Mouse (Mus musculus): Measurements from ENCODE around the gene Clint1. TPM values are rescaled to one million over a fixed set of nuclear protein-coding genes. Genes with fewer than 3 reads are reported as not detected.

The Clint1 gene
- total and polyA plus RNA-seq, 2 experiments from 2014 or later, result 27.6 to 34.5 TPM

DNA sequence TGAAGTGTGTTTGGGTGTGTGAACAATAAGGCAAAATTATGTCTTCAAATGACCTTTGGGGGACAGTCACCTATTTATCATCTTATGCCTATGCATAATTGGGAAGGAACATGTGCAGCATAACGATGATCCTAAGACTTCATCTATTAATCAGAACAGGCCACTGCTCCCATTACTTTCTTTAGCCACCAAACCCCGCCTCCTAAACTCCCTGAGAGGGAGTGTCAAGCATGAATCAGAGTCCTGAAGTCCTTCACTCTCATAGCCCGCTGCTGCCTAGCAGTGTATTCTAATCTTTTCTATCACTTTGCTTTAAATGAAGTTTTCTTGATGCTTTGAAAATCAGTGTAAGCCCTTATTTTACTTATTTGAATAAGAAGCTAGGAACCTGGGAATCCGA lies 2.6 kb upstream of the Clint1 start:
- no peak overlapping the region for H3K27ac ChIP-seq (ENCODE audit: low read depth, low read length)
- no peaks in the 10 kb centered on the region for H3K27me3 ChIP-seq (ENCODE audit: insufficient read depth, low read length)
- no peak overlapping the region for H3K4me2 ChIP-seq (ENCODE audit: low read depth, low read length, poor library complexity, severe bottlenecking)
- no peak for TF ChIP-seq CTCF (IDR thresholded peaks at IDR 0.05)
- H3K36me3 ChIP-seq (ENCODE audit: insufficient read depth, low read length), result no peaks in the 10 kb centered on the region
- H3K4me1 ChIP-seq (ENCODE audit: insufficient read depth, low read length), result 0 out of 2 replicates have a peak, but pooled peaks cover 6% of the 10 kb centered on the region
- WGBS, result 85% methylated on average over 4 of the region's 4 CpGs
- DNase-seq (ENCODE audit: low spot score) (no peak), ATAC-seq (ENCODE audit: low FRiP score) (no peak)
- H3K9me3 ChIP-seq (ENCODE audit: low read length), result no peaks in the 10 kb centered on the region
- H3K4me3 ChIP-seq (ENCODE audit: low read depth, low read length), result no peak overlapping the region
- no peak overlapping the region for H3K9ac ChIP-seq (replicated peaks; ENCODE audit: low read length, poor library complexity, severe bottlenecking)

DNA sequence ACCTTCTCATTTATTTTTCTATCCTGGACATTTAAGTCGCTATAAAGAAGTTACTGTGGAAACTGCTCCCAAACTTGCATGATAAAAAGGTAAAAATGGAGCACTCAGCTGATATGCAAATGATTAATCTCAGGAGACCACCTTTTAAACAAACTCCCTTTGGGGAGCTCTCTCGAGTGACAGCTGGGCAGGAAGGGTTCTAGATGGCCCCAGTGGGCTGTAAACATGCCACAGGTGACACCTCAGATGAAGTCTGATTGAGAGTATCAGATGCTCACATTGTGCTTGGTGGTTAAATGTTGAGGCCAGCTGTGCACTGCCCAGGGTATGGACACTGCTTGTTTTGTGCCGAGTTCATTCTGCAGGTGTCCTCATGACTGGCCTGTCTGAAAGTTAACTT lies 2.0 kb upstream of the Clint1 start:
- no peak for TF ChIP-seq CTCF (IDR thresholded peaks at IDR 0.05)
- no peak overlapping the region for H3K9ac ChIP-seq (replicated peaks; ENCODE audit: low read length, poor library complexity, severe bottlenecking)
- H3K4me2 ChIP-seq (ENCODE audit: low read depth, low read length, poor library complexity, severe bottlenecking), result no peak overlapping the region
- no peaks in the 10 kb centered on the region for H3K27me3 ChIP-seq (ENCODE audit: insufficient read depth, low read length)
- H3K36me3 ChIP-seq (ENCODE audit: insufficient read depth, low read length), result no peaks in the 10 kb centered on the region
- H3K27ac ChIP-seq (ENCODE audit: low read depth, low read length), result no peak overlapping the region
- no peak for ATAC-seq (ENCODE audit: low FRiP score)
- H3K4me3 ChIP-seq (ENCODE audit: low read depth, low read length), result no peak overlapping the region
- WGBS, result 68% methylated on average over 3 of the region's 3 CpGs
- DNase-seq (ENCODE audit: low spot score), result no peak
- no peaks in the 10 kb centered on the region for H3K9me3 ChIP-seq (ENCODE audit: low read length)
- peaks cover 6% of the 10 kb centered on the region; the same call in 1 of the 2 replicates for H3K4me1 ChIP-seq (ENCODE audit: insufficient read depth, low read length)

DNA sequence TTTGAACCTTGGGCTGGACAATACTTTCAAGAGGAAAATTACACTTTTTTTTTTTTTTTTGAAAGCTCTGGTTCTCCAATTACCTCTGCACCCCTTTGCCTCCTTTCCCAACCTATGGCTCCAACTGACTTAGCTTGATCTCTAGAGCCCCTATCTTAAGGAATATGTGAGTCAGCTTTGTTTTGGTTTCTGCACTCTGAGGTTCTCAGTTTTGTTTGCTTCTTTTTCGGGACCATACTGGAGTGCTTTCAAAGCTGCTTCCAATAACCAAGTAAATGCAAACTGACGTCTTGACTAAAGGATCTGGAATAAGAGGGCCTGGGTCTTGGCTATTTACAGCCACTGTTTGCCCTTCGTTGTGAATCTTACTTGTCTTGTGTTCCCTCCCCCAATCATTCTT lies 1.5 kb upstream of the Clint1 start:
- no peak for ATAC-seq (ENCODE audit: low FRiP score)

DNA sequence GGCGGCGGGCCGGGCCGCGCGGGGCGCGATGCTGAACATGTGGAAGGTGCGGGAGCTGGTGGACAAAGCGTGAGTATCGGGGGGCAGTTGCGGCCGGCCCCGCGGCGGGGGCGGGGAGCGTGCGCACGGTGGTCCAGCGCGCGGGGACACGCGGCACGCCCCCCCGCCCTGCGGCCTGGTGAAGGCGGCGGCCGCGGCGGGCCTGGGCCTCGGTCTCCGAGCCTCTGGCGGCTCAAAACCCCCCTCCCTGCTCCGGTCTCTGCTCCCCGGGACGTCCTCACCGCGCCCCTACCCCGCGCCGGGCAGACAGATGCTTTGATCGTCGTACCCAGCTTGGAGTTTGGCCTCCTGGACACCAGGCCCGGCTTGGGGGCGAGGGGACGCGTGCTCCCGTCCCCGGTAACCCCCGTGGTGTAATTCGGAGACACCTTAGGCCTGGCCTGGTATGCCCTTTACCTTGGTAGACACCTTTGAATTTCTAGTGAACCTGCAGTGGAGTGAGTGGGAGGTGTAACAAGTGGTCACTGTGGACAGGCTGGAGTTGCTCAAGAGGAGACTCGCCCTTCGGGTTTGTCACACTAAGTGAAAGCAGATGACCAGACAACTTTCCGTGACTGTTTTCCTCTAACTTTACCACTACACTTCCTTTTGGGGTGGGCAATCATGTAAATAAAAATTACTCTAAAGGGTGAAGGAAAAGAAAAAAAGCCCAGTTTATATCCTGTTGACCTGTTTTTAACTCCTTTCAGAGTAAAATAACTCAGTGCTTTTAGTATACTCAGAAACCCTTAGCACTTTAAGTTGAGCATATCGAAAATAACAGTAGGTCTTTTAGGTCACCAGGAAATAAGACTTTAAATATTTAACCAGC lies 508 bp downstream of the Clint1 start:
- H3K4me1 ChIP-seq (ENCODE audit: insufficient read depth, low read length), result peaks cover 6% of the 10 kb centered on the region; the same call in 1 of the 2 replicates
- DNase-seq (ENCODE audit: low spot score), result peak; percentile 6

More for the DNA sequence above, 1.5 kb upstream of the Clint1 start:
- Histone ChIP-seq H3K4me2 (ENCODE audit: low read depth, low read length, poor library complexity, severe bottlenecking) (no peak overlapping the region), H3K36me3 (ENCODE audit: insufficient read depth, low read length) (no peaks in the 10 kb centered on the region), H3K9me3 (ENCODE audit: low read length) (no peaks in the 10 kb centered on the region), H3K4me3 (ENCODE audit: low read depth, low read length) (no peak overlapping the region), H3K27me3 (ENCODE audit: insufficient read depth, low read length) (no peaks in the 10 kb centered on the region), H3K4me1 (ENCODE audit: insufficient read depth, low read length) (peaks cover 6% of the 10 kb centered on the region; the same call in 1 of the 2 replicates), H3K27ac (ENCODE audit: low read depth, low read length) (no peak overlapping the region), H3K9ac (replicated peaks; ENCODE audit: low read length, poor library complexity, severe bottlenecking) (no peak overlapping the region)
- 40% methylated on average over 3 of the region's 3 CpGs for WGBS
- no peak for DNase-seq (ENCODE audit: low spot score)
- no peak for TF ChIP-seq CTCF (IDR thresholded peaks at IDR 0.05)

DNA sequence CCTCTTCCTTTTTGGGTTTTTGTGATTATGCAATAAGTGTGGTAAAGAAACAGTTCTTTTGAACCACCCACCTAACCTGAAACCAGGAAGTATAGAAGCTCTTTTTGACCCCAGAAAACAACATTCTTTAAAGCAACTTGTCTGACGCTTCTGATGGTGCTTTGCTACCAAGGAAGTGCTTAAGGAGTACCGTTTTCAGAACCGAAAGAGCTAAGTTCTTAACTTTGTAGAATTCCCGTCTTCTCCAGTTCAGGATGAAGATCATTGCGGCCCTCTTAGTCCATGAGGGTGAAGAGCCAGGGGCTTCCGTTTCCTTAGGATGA lies 1.1 kb downstream of the Clint1 start:
- peak overlapping the region; percentile 68 for H3K4me2 ChIP-seq (ENCODE audit: low read depth, low read length, poor library complexity, severe bottlenecking)
- H3K27me3 ChIP-seq (ENCODE audit: insufficient read depth, low read length), result no peaks in the 10 kb centered on the region
- no peak for ATAC-seq (ENCODE audit: low FRiP score)
- WGBS, result 77% methylated on average over 6 of the region's 6 CpGs
- peaks cover 6% of the 10 kb centered on the region; the same call in 1 of the 2 replicates for H3K4me1 ChIP-seq (ENCODE audit: insufficient read depth, low read length)
- H3K9me3 ChIP-seq (ENCODE audit: low read length), result no peaks in the 10 kb centered on the region
- H3K36me3 ChIP-seq (ENCODE audit: insufficient read depth, low read length), result no peaks in the 10 kb centered on the region
- no peak overlapping the region for H3K27ac ChIP-seq (ENCODE audit: low read depth, low read length)
- H3K9ac ChIP-seq (replicated peaks; ENCODE audit: low read length, poor library complexity, severe bottlenecking), result 0 out of 2 replicates have a peak overlapping the region, but pooled peaks have one; percentile 8
- no peak for DNase-seq (ENCODE audit: low spot score)
- TF ChIP-seq CTCF (IDR thresholded peaks at IDR 0.05), result no peak
- peak overlapping the region; percentile 99 for H3K4me3 ChIP-seq (ENCODE audit: low read depth, low read length)

More for the DNA sequence above, 508 bp downstream of the Clint1 start:
- H3K27me3 ChIP-seq (ENCODE audit: insufficient read depth, low read length), result no peaks in the 10 kb centered on the region
- ATAC-seq (ENCODE audit: low FRiP score), result peak; percentile 81
- peak overlapping the region; percentile 99 for H3K4me3 ChIP-seq (ENCODE audit: low read depth, low read length)
- peak overlapping the region; percentile 69 for H3K27ac ChIP-seq (ENCODE audit: low read depth, low read length)
- no peaks in the 10 kb centered on the region for H3K36me3 ChIP-seq (ENCODE audit: insufficient read depth, low read length)
- peak overlapping the region; percentile 92 for H3K9ac ChIP-seq (replicated peaks; ENCODE audit: low read length, poor library complexity, severe bottlenecking)
- no peaks in the 10 kb centered on the region for H3K9me3 ChIP-seq (ENCODE audit: low read length)
- 4% methylated on average over 24 of the region's 58 CpGs for WGBS
- no peak for TF ChIP-seq CTCF (IDR thresholded peaks at IDR 0.05)
- peak overlapping the region; percentile 68 for H3K4me2 ChIP-seq (ENCODE audit: low read depth, low read length, poor library complexity, severe bottlenecking)

DNA sequence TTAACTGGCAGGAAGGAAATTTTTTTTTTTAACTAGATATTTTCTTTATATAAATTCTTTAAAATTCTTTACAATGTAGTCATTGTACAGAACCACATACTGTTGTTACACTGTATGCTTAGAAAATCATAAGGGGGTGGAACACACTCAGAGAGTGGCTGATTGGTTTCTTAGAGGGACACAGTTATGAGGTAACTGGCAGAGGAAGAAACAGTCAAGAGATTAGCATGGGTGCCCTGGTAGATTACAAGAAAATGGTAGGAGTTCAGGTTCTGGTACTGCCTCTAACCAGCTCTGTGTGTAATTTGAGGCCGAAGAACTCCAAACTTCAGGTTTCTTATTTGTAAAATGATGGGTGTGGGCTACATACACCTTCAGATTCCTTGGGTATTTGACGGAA lies 2.1 kb downstream of the Clint1 start:
- no peak for TF ChIP-seq CTCF (IDR thresholded peaks at IDR 0.05)
- Histone ChIP-seq H3K4me1 (ENCODE audit: insufficient read depth, low read length) (peaks cover 6% of the 10 kb centered on the region; the same call in 1 of the 2 replicates), H3K9me3 (ENCODE audit: low read length) (no peaks in the 10 kb centered on the region), H3K36me3 (ENCODE audit: insufficient read depth, low read length) (no peaks in the 10 kb centered on the region), H3K27me3 (ENCODE audit: insufficient read depth, low read length) (no peaks in the 10 kb centered on the region), H3K4me2 (ENCODE audit: low read depth, low read length, poor library complexity, severe bottlenecking) (no peak overlapping the region), H3K9ac (replicated peaks; ENCODE audit: low read length, poor library complexity, severe bottlenecking) (no peak overlapping the region), H3K4me3 (ENCODE audit: low read depth, low read length) (no peak overlapping the region), H3K27ac (ENCODE audit: low read depth, low read length) (no peak overlapping the region)
- 95% methylated on average over 2 of the region's 2 CpGs for WGBS
- DNase-seq (ENCODE audit: low spot score) (no peak), ATAC-seq (ENCODE audit: low FRiP score) (no peak)

All from midbrain, postnatal 0 days (tissue).